Mouse (Mus musculus) lung, postnatal 0 days (tissue): ENCODE results near the gene Ccl22.
A peak's percentile ranks its signal among the peaks of the same experiment; 100 is the strongest.

Experiments used
- CTCF ChIP-seq: IDR thresholded peaks from 2 replicates; pipeline ENCODE4 v1.5.1; 2016; ENCODE audit warnings: antibody characterized with exemption, mild to moderate bottlenecking
- EP300 ChIP-seq: IDR thresholded peaks from 2 replicates; pipeline ENCODE4 v1.6.1; 2016; ENCODE audit warnings: antibody characterized with exemption, mild to moderate bottlenecking, control low read depth

GRCm38 (mm10) chr8:94785247-94785985 lies 40.0 kb downstream of the Ccl22 start:
- peak; percentile 74 for TF ChIP-seq CTCF
- TF ChIP-seq EP300: no peak
